Mouse (Mus musculus) activated CD4-positive, CD25-positive, alpha-beta regulatory T cell (primary cell): ENCODE results near the gene Cldn19. TPM values are rescaled to one million over a fixed set of nuclear protein-coding genes. Genes with fewer than 3 reads are reported as not detected.

ENCODE experiments used
- polyA plus RNA-seq, 2 experiments: library from polyadenylated mRNA; unstranded; fragments of 100-300 nt; shearing (Covaris generic); gene quantifications; one replicate each; pipeline ENCODE4 v1.2.1; 2017

Gene Cldn19
- polyA plus RNA-seq: not detected

GRCm38 (mm10) chr4:119255351-119255750 lies at the start of gene Cldn19:
Cldn19 (plus strand) TSS chr4:119255414.

GRCm38 (mm10) chr4:119218169-119218568 lies 37.0 kb upstream of the Cldn19 start, which contains the start of gene Tmem269:
Tmem269 (minus strand) TSS chr4:119218217.

GRCm38 (mm10) chr4:119232410-119233255 lies 22.6 kb upstream of the Cldn19 start, which contains the start of the genes AU022252 and P3h1:
AU022252 (minus strand) TSS chr4:119232712.
P3h1 (plus strand) TSS chr4:119232915.

GRCm38 (mm10) chr4:119294415-119295133 lies 39.4 kb downstream of the Cldn19 start, which contains the start of gene Ybx1:
Ybx1 (minus strand) TSS chr4:119294604.

Other genes with a start within 250 kb of the Cldn19 start
- gene Slc2a1, start 146.7 kb upstream of the Cldn19 start, polyA plus RNA-seq: 10 to 100 TPM; 39.4 to 47.3 TPM
- gene Zfp691, start 81.2 kb upstream of the Cldn19 start, polyA plus RNA-seq: 1 to 10 TPM; 1.4 to 2.5 TPM
- gene Ermap, start 65.4 kb upstream of the Cldn19 start, polyA plus RNA-seq: 1 to 10 TPM; 1.2 to 2.0 TPM
- gene Svbp, start 60.1 kb upstream of the Cldn19 start, polyA plus RNA-seq: 10 to 100 TPM; 79.0 to 93.5 TPM
- under 1 TPM in 1 of 2 experiments, not detected in 1; 0.32 TPM for gene Tmem269, start 37.2 kb upstream of the Cldn19 start, polyA plus RNA-seq
- gene AU022252, start 22.7 kb upstream of the Cldn19 start, polyA plus RNA-seq: 10 to 100 TPM; 14.7 to 16.6 TPM
- 1 to 10 TPM; 1.2 to 3.0 TPM for gene P3h1, start 22.5 kb upstream of the Cldn19 start, polyA plus RNA-seq
- gene Ybx1, start 39.2 kb downstream of the Cldn19 start, polyA plus RNA-seq: 100 to 1,000 TPM; 448 to 464 TPM
- gene Ppih, start 65.1 kb downstream of the Cldn19 start, polyA plus RNA-seq: 10 to 100 TPM; 40.2 to 56.6 TPM
- 10 to 100 TPM in 1 of 2 experiments, 1 to 10 TPM in 1; 4.9 to 10.8 TPM for gene Ccdc30, start 160.1 kb downstream of the Cldn19 start, polyA plus RNA-seq
- 10 to 100 TPM; 61.9 to 64.7 TPM for gene Ppcs, start 167.0 kb downstream of the Cldn19 start, polyA plus RNA-seq
- under 1 TPM in 1 of 2 experiments, not detected in 1; 0.47 TPM for gene Zmynd12, start 167.4 kb downstream of the Cldn19 start, polyA plus RNA-seq
- 1 to 10 TPM in 1 of 2 experiments, not detected in 1; 1.6 TPM for gene Rimkla, start 237.2 kb downstream of the Cldn19 start, polyA plus RNA-seq